Mouse (Mus musculus) stomach, embryonic 16.5 days (tissue): ENCODE data around the gene Apopt1. TPM values are rescaled to one million over a fixed set of nuclear protein-coding genes. Genes with fewer than 3 reads are reported as not detected.
"Not testable (repeated sequence)": the region's sequence is repeated elsewhere in the genome, so short reads cannot be mapped to it uniquely, and the experiment has no call there.

Experiments used
- ATAC-seq: fragments of 200-750 bp; cut with Nextera tagmentation; 2 replicates; pipeline ENCODE4 v1.8.0; 2017; ENCODE audit warnings: moderate number of reproducible peaks, moderate TSS enrichment; ENCODE audit not compliant: insufficient read depth, low FRiP score
- H3K27ac ChIP-seq: fragments of 300-500 bp; sonication (generic); 2 replicates; pipeline ENCODE4 v1.5.1; 2014; ENCODE audit warnings: low read length
- H3K27me3 ChIP-seq: fragments of 300-500 bp; sonication (generic); 2 replicates; pipeline ENCODE4 v1.6.1; 2014; ENCODE audit warnings: low read length, control low read depth, mixed read lengths; ENCODE audit not compliant: control insufficient read depth, insufficient read depth
- H3K36me3 ChIP-seq: fragments of 300-500 bp; sonication (generic); 2 replicates; pipeline ENCODE4 v1.6.1; 2014; ENCODE audit warnings: low read length; ENCODE audit not compliant: control insufficient read depth, insufficient read depth
- H3K4me1 ChIP-seq: fragments of 300-500 bp; sonication (generic); 2 replicates; pipeline ENCODE4 v1.6.1; 2014; ENCODE audit warnings: low read length, control low read depth, mixed read lengths; ENCODE audit not compliant: control insufficient read depth, insufficient read depth
- H3K4me2 ChIP-seq: fragments of 300-500 bp; sonication (generic); 2 replicates; pipeline ENCODE4 v1.6.1; 2014; ENCODE audit warnings: low read depth, low read length, mixed read lengths
- H3K4me3 ChIP-seq: fragments of 300-500 bp; sonication (generic); replicated peaks from 2 replicates; pipeline ENCODE4 v1.5.1; 2014; ENCODE audit warnings: mild to moderate bottlenecking, low read length
- H3K9ac ChIP-seq: fragments of 300-500 bp; sonication (generic); 2 replicates; pipeline ENCODE4 v1.6.1; 2014; ENCODE audit warnings: low read length
- H3K9me3 ChIP-seq: fragments of 300-500 bp; sonication (generic); replicated peaks from 2 replicates; pipeline ENCODE4 v1.6.1; 2016; ENCODE audit warnings: low read length, control low read depth; ENCODE audit not compliant: control insufficient read depth
- WGBS: fragments of 180-500 bp; shearing (Covaris S2); extraction: QIAGEN DNeasy Blood & Tissue Kit; methylation state at CpG from one replicate; pipeline ENCODE4 v1.1.7; 2014; 5-methylcytosine and 5-hydroxymethylcytosine counted together
- polyA plus RNA-seq: library from polyadenylated mRNA; unstranded; fragments of >200 nt; fragmentation: Nextera tagmentation; extraction: Ambion mirVana; gene quantifications from 2 replicates; pipeline ENCODE4 v1.2.1, GENCODE M21; 2015

Gene Apopt1
- polyA plus RNA-seq, 1 experiment from 2014 or later, result 47.0 TPM

GRCm38 (mm10) chr12:111712476-111712875 lies 585 bp upstream of the Apopt1 start:
- under 1% methylated on average over 33 of the region's 33 CpGs for WGBS
- peak overlapping the region; percentile 94 for H3K4me2 ChIP-seq
- no peaks in the 10 kb centered on the region for H3K9me3 ChIP-seq
- peak overlapping the region; percentile 62; the same call in 1 of the 2 replicates for H3K27ac ChIP-seq
- no peak for ATAC-seq
- peaks cover 12% of the 10 kb centered on the region for H3K4me1 ChIP-seq
- no peaks in the 10 kb centered on the region for H3K27me3 ChIP-seq
- H3K36me3 ChIP-seq, result peaks cover 11% of the 10 kb centered on the region; the same call in 1 of the 2 replicates
- peak overlapping the region; percentile 98 for H3K9ac ChIP-seq
- H3K4me3 ChIP-seq, result peak overlapping the region; percentile 82

GRCm38 (mm10) chr12:111713880-111714279 lies 819 bp downstream of the Apopt1 start:
- H3K9ac ChIP-seq, H3K27ac ChIP-seq, H3K27me3 ChIP-seq, H3K9me3 ChIP-seq, H3K36me3 ChIP-seq, ATAC-seq: not testable (repeated sequence)
- H3K4me3 ChIP-seq, result peak overlapping the region; percentile 82
- peaks cover 12% of the 10 kb centered on the region for H3K4me1 ChIP-seq
- WGBS, result 75% methylated on average over 6 of the region's 6 CpGs
- peak overlapping the region; percentile 66 for H3K4me2 ChIP-seq

GRCm38 (mm10) chr12:111716505-111716904 lies 3.4 kb downstream of the Apopt1 start:
- WGBS, result 98% methylated on average over 7 of the region's 7 CpGs
- Histone ChIP-seq H3K4me2 (no peak overlapping the region), H3K4me1 (peaks cover 9% of the 10 kb centered on the region), H3K36me3 (no peaks in the 10 kb centered on the region), H3K9me3 (no peaks in the 10 kb centered on the region), H3K27me3 (no peaks in the 10 kb centered on the region), H3K9ac (no peak overlapping the region), H3K4me3 (no peak overlapping the region), H3K27ac (no peak overlapping the region)
- no peak for ATAC-seq

GRCm38 (mm10) chr12:111718656-111719055 lies 5.6 kb downstream of the Apopt1 start:
- H3K27ac ChIP-seq, result no peak overlapping the region
- H3K27me3 ChIP-seq, result no peaks in the 10 kb centered on the region
- no peak overlapping the region for H3K4me2 ChIP-seq
- H3K9ac ChIP-seq, result peak overlapping the region; percentile 38; the same call in 1 of the 2 replicates
- no peaks in the 10 kb centered on the region for H3K9me3 ChIP-seq
- no peak for ATAC-seq
- H3K4me3 ChIP-seq, result no peak overlapping the region
- 61% methylated on average over 8 of the region's 8 CpGs for WGBS
- peaks cover 3% of the 10 kb centered on the region for H3K4me1 ChIP-seq
- 0 out of 2 replicates have a peak, but pooled peaks cover 3% of the 10 kb centered on the region for H3K36me3 ChIP-seq

GRCm38 (mm10) chr12:111720222-111720621 lies 7.2 kb downstream of the Apopt1 start:
- 86% methylated on average over 4 of the region's 4 CpGs for WGBS
- Histone ChIP-seq H3K4me1 (no peaks in the 10 kb centered on the region), H3K36me3 (0 out of 2 replicates have a peak, but pooled peaks cover 5% of the 10 kb centered on the region), H3K27ac (no peak overlapping the region), H3K4me3 (no peak overlapping the region), H3K4me2 (no peak overlapping the region), H3K9ac (no peak overlapping the region), H3K27me3 (no peaks in the 10 kb centered on the region), H3K9me3 (no peaks in the 10 kb centered on the region)
- ATAC-seq, result no peak

- no peaks in the 10 kb centered on the region for H3K9me3 ChIP-seq
- no peaks in the 10 kb centered on the region for H3K27me3 ChIP-seq
- H3K9ac ChIP-seq, result no peak overlapping the region
- no peak for ATAC-seq
- no peak overlapping the region for H3K4me3 ChIP-seq
- no peak overlapping the region for H3K27ac ChIP-seq
- 0 out of 2 replicates have a peak, but pooled peaks cover 5% of the 10 kb centered on the region for H3K36me3 ChIP-seq
- no peaks in the 10 kb centered on the region for H3K4me1 ChIP-seq
- WGBS, result 67% methylated on average over 9 of the region's 9 CpGs
- H3K4me2 ChIP-seq, result no peak overlapping the region
These were observed 9.6 kb downstream of the Apopt1 start for GRCm38 (mm10) chr12:111722654-111723053.

- Histone ChIP-seq H3K9me3 (no peaks in the 10 kb centered on the region), H3K4me3 (no peak overlapping the region), H3K9ac (no peak overlapping the region), H3K36me3 (0 out of 2 replicates have a peak, but pooled peaks cover 5% of the 10 kb centered on the region), H3K27ac (peak overlapping the region; percentile 1; the same call in 1 of the 2 replicates), H3K4me1 (no peaks in the 10 kb centered on the region), H3K27me3 (no peaks in the 10 kb centered on the region), H3K4me2 (no peak overlapping the region)
- peak; percentile 33; the same call in 1 of the 2 replicates for ATAC-seq
- 68% methylated on average over 6 of the region's 6 CpGs for WGBS
These were observed 11.7 kb downstream of the Apopt1 start for GRCm38 (mm10) chr12:111724638-111725337.

- H3K9me3 ChIP-seq, result no peaks in the 10 kb centered on the region
- H3K9ac ChIP-seq, result no peak overlapping the region
- H3K4me2 ChIP-seq, result no peak overlapping the region
- no peaks in the 10 kb centered on the region for H3K4me1 ChIP-seq
- no peak for ATAC-seq
- no peaks in the 10 kb centered on the region for H3K27me3 ChIP-seq
- no peak overlapping the region for H3K4me3 ChIP-seq
- H3K36me3 ChIP-seq, result 0 out of 2 replicates have a peak, but pooled peaks cover 5% of the 10 kb centered on the region
- WGBS, result 75% methylated on average over 12 of the region's 12 CpGs
- peak overlapping the region; percentile 49; the same call in 1 of the 2 replicates for H3K27ac ChIP-seq
These were observed 12.5 kb downstream of the Apopt1 start for GRCm38 (mm10) chr12:111725338-111726121.

GRCm38 (mm10) chr12:111726122-111726463 lies 13.0 kb downstream of the Apopt1 start:
- WGBS, result 62% methylated on average over 4 of the region's 4 CpGs
- Histone ChIP-seq H3K4me3 (no peak overlapping the region), H3K27ac (peak overlapping the region; percentile 49; the same call in 1 of the 2 replicates), H3K4me1 (no peaks in the 10 kb centered on the region), H3K27me3 (no peaks in the 10 kb centered on the region), H3K36me3 (0 out of 2 replicates have a peak, but pooled peaks cover 5% of the 10 kb centered on the region), H3K9ac (no peak overlapping the region), H3K9me3 (no peaks in the 10 kb centered on the region), H3K4me2 (no peak overlapping the region)
- no peak for ATAC-seq
